Mouse (Mus musculus): ENCODE measurements around the gene Scube1.

The Scube1 gene

DNA sequence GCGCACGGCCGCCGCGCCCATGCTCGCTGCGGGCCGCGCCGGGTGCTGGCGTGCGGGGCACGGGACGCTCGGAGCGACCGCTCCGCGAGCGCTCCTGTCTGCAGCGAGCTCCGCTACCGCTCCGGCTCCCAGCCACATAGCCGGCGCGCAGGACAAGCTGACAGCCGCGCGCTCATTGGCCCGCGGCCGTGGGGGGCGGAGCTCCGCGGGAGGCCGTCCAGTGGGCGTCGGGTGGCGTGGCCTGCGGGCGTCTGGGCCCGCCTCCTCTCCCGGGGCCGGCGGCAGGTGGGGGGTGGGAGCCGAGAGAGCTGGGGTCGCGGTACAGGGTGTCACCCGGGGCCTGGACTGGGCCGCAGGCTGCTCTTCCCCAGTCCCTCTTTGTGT, at the start of gene Scube1:
TSS of gene Scube1 (minus strand) at position 136 of the 384 bp plus-strand sequence.
- peak; percentile 76 for DNase-seq (ENCODE audit: low read depth, low spot score)

- no peak for DNase-seq (ENCODE audit: low read depth, low spot score)
These were observed 48.1 kb upstream of the Scube1 start for GRCm38 (mm10) chr15:83772953-83773352.

DNA sequence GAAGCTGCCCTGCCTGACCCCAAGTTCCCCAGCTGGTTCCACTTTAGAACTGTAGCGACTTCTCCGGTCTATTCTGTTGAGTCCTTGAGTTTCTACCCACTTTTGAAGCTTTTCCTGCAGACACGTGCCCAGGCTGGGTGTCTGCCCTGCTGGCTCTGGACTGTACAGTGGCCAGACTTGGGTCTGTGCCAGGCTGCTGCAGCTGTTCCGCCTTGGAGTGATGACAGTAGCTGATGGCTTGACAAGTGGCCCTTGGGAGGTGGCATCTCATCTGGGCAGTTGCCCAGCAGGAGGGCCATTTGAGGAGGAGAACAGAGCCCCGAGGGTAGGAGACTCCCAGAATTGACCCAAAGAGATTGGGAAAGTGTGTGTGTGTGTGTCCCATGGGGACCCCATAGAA, 47.6 kb upstream of the Scube1 start:
- no peak for DNase-seq (ENCODE audit: low read depth, low spot score)

GRCm38 (mm10) chr15:83771346-83772053, 46.7 kb upstream of the Scube1 start:
- DNase-seq (ENCODE audit: low read depth, low spot score), result no peak

GRCm38 (mm10) chr15:83765388-83766029, 40.7 kb upstream of the Scube1 start:
- peak; percentile 35 for DNase-seq (ENCODE audit: low read depth, low spot score)

GRCm38 (mm10) chr15:83761512-83761911, 36.7 kb upstream of the Scube1 start:
- no peak for DNase-seq (ENCODE audit: low read depth, low spot score)

GRCm38 (mm10) chr15:83760683-83761082, 35.9 kb upstream of the Scube1 start:
- DNase-seq (ENCODE audit: low read depth, low spot score), result peak; percentile 81

- DNase-seq (ENCODE audit: low read depth, low spot score), result no peak
These were observed 34.1 kb upstream of the Scube1 start for GRCm38 (mm10) chr15:83758958-83759357.

- DNase-seq (ENCODE audit: low read depth, low spot score), result peak; percentile 59
These were observed 31.9 kb upstream of the Scube1 start for GRCm38 (mm10) chr15:83756742-83757141.

- peak; percentile 71 for DNase-seq (ENCODE audit: low read depth, low spot score)
These were observed 24.6 kb upstream of the Scube1 start for GRCm38 (mm10) chr15:83749436-83749835.

DNA sequence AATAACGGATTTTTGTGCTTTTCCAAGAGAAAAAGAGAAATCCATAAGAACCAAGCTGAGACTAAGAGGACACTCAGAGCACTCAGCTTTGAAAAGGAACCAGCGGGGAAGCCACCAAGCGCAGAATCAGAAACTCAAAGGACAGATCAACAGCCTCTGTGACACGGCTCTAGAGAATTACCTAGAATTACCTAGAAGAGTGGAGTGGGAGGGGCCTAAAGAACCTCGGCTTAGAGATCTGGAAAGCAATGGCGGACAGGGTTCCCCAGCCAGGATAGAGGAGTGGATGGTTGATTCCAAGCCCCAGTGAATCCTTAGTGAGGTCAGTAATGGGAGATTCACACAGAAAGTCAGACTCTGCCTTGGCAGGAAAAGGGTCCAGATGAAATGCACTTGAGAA, 24.2 kb upstream of the Scube1 start:
- DNase-seq (ENCODE audit: low read depth, low spot score), result peak; percentile 29

- no peak for DNase-seq (ENCODE audit: low read depth, low spot score)
These were observed 21.5 kb upstream of the Scube1 start for GRCm38 (mm10) chr15:83746311-83746710.

DNA sequence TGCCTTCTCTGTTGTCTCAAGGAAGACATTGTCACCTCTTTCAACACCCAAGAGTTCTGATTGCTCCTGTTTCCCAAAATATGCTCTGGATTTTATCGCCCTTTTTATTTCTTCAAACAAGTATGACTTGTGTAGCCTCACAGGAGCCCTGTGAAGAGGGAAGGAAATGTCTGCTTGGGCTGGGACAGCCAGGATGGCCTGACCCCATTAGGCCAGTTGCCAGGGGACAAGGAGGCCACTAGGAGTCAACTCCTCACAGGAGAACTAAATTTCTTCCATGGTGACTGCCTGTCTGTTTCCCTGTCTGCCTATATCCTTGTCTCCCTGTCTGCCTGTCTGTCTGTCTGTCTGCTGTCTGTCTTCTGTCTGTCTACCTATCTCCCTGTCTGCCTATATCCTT, 17.2 kb upstream of the Scube1 start:
- DNase-seq (ENCODE audit: low read depth, low spot score), result no peak

GRCm38 (mm10) chr15:83740676-83741422, 16.0 kb upstream of the Scube1 start:
- no peak for DNase-seq (ENCODE audit: low read depth, low spot score)

- DNase-seq (ENCODE audit: low read depth, low spot score), result peak; percentile 32
These were observed 2.8 kb upstream of the Scube1 start for GRCm38 (mm10) chr15:83727626-83728025.

- no peak for DNase-seq (ENCODE audit: low read depth, low spot score)
These were observed 1.9 kb upstream of the Scube1 start for GRCm38 (mm10) chr15:83726741-83727140.

DNA sequence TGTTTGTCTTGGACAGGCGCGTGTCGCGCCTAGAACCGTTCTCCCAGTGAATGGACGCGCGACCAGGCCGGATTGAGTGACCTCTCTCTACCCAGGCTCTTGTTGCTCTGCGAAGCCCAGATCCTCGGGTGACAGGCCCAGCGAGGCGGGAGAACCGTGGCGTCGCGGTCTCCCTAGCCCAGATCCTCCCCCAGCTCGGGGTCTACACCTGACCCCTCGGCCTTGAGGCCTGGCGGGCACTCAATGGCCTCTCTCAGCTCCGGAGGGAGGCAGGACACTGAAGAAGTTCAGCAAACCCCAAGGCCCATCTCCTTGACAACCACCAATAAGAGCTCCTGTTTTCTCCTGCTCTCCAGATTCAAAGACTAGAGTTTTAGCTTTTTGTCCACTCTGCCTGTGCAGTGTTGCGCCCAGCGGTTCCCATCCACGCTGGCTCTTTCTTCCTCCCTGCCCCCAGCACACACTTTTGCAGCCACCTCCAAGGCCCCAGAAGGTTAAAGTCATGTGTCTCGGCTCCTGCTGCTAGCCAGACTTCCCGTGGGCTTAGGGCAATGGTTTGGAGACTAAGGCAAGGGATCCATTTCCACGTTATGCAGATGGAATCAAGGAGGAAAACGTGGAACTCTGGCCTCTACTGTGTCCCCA, 857 bp upstream of the Scube1 start:
- no peak for DNase-seq (ENCODE audit: low read depth, low spot score)

DNA sequence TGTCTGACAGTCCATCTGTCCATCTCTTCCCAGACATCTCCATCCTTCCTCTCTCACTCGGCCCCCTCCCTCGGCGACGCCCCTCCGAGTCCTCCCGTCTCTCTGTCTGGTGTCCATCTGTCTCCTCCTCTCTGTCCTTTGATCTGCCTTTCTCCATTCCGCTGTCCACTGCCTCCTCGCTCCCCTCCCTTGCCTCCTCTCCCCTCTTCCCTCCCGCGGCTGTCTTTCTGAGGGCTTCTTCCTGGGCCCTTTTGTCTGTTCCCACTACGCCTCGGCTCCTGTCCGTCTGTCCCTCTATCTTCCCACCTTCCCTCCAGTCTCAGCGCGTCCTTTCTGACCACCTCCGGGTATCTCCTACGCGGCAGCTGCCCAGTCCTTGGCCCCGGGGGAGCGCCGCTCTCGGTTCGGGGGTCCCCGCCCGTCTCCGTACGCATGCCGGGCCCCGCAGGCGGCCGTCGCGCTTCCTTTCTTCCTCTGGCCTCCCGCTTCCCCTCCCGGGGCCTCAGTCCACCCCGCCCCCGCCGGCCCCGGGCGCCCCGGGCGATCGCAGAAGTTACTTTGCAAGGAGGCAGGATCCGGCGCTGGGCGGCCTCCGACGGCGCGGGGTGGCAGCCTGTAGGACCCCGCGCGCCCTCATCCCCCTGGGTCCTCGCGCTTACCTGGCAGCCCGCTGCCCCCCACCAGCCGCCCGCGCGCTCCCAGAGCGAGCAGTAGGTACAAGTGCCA, 498 bp downstream of the Scube1 start:
- DNase-seq (ENCODE audit: low read depth, low spot score), result no peak

DNA sequence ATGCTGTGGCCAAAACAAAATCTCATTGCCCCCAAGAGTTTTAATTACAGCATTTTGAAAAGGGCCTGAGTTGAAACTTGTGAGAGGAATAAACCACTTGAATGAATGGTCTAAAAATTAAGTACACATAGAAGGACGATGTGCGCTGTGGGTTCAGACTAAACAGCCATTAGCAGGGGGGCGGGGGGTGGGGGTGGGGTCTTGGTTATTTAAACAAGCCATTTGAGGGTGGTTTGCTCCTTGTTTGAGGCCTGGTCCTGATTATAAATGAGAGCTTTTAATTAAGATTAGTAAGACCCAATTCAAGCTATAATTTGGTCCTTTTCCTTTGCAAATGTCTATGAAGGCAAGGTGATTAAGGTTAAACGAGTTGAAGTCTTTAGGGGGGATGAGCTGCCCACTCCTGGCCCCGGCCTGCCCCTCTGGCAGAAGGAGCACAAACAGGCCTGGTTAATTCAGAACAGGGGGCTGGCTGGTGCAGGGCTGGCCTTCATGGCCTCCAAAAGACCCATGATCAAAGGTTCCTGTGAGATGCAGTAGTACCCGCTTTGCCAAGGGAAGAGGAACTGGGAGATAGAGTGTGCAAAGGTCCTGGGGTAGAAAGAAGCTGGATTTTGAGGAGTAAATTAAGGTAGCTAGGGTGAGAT, 9.1 kb downstream of the Scube1 start:
- DNase-seq (ENCODE audit: low read depth, low spot score), result no peak

- DNase-seq (ENCODE audit: low read depth, low spot score), result no peak
These were observed 12.0 kb downstream of the Scube1 start for GRCm38 (mm10) chr15:83712798-83713197.

GRCm38 (mm10) chr15:83712361-83712760, 12.5 kb downstream of the Scube1 start:
- DNase-seq (ENCODE audit: low read depth, low spot score), result no peak
